In genomic region chr9:26998669-26999460, GRCm38 (mm10) we compare ENCODE assay signal across 8 mouse cellular contexts. TPM values are rescaled to one million over a fixed set of nuclear protein-coding genes. Genes with fewer than 3 reads are reported as not detected.
A peak's percentile ranks its signal among the peaks of the same experiment; 100 is the strongest.
DNase-seq lines count a peak whose midpoint lies in the region; ATAC-seq lines count a peak whose summit lies in the region.

No protein-coding gene starts in this region.

- H3K9me3 ChIP-seq in neural tube, embryonic 11.5 days (ENCODE audit: control insufficient read depth, low read length) = no peaks in the 10 kb centered on the region
- H3K9me3 ChIP-seq in intestine, embryonic 14.5 days (ENCODE audit: control insufficient read depth, low read length) = no peaks in the 10 kb centered on the region

- peak overlapping the region; percentile 66 for H3K4me3 ChIP-seq in neural tube, embryonic 11.5 days (ENCODE audit: low read depth, low read length)
- peak overlapping the region; percentile 68 for H3K4me3 ChIP-seq in intestine, embryonic 14.5 days (ENCODE audit: low read depth, low read length)

- peak overlapping the region; percentile 78 for H3K4me2 ChIP-seq in neural tube, embryonic 11.5 days (ENCODE audit: low read depth)
- H3K4me2 ChIP-seq in intestine, embryonic 14.5 days (ENCODE audit: low read length) = peak overlapping the region; percentile 60

- no peak overlapping the region for H3K27ac ChIP-seq in neural tube, embryonic 11.5 days (ENCODE audit: low read depth, low read length)
- H3K27ac ChIP-seq in intestine, embryonic 14.5 days (ENCODE audit: low read depth) = peak overlapping the region; percentile 55; the same call in 1 of the 2 replicates

- DNase-seq in cerebellum, adult 9-10 months = no peak
- no peak for DNase-seq in neural tube, embryonic 11.5 days (ENCODE audit: low spot score)
- DNase-seq in neural tube, embryonic 10.5 days (ENCODE audit: extremely low spot score, low spot score) = no peak
- DNase-seq in intestine, embryonic 14.5 days (ENCODE audit: low spot score) = no peak
- DNase-seq in T-cell, adult 2 months (ENCODE audit: low spot score) = no peak
- DNase-seq in thymus, postnatal 4 days = no peak

- H3K4me1 ChIP-seq in neural tube, embryonic 11.5 days (ENCODE audit: control insufficient read depth, insufficient read depth, low read length) = peaks cover 5% of the 10 kb centered on the region; the same call in 1 of the 2 replicates
- peaks cover 20% of the 10 kb centered on the region for H3K4me1 ChIP-seq in intestine, embryonic 14.5 days (replicated peaks; ENCODE audit: control insufficient read depth, insufficient read depth, low read length)

- H3K9ac ChIP-seq in neural tube, embryonic 11.5 days (ENCODE audit: low read length) = peak overlapping the region; percentile 77
- H3K9ac ChIP-seq in intestine, embryonic 14.5 days (ENCODE audit: low read length) = peak overlapping the region; percentile 81

- peak; percentile 36; the same call in 1 of the 2 replicates for ATAC-seq in cerebellum, adult (ENCODE audit: insufficient number of reproducible peaks, low FRiP score, low TSS enrichment)
- ATAC-seq in neural tube, embryonic 11.5 days (ENCODE audit: insufficient read depth, low FRiP score, low TSS enrichment) = peak; percentile 63
- peak; percentile 60 for ATAC-seq in intestine, embryonic 14.5 days (replicated peaks; ENCODE audit: low FRiP score, low TSS enrichment, low read depth)
- peak; percentile 3; the same call in 1 of the 2 replicates for ATAC-seq in monocyte, adult 5-6 weeks (replicated peaks; ENCODE audit: insufficient number of reproducible peaks, low FRiP score, low TSS enrichment, poor library complexity, severe bottlenecking)

- no peaks in the 10 kb centered on the region for H3K27me3 ChIP-seq in neural tube, embryonic 11.5 days (ENCODE audit: control insufficient read depth, insufficient read depth, low read length)
- no peaks in the 10 kb centered on the region for H3K27me3 ChIP-seq in intestine, embryonic 14.5 days (replicated peaks; ENCODE audit: control insufficient read depth, insufficient read depth, low read length)

- H3K36me3 ChIP-seq in neural tube, embryonic 11.5 days (ENCODE audit: control insufficient read depth, insufficient read depth, low read length) = no peaks in the 10 kb centered on the region
- H3K36me3 ChIP-seq in intestine, embryonic 14.5 days (ENCODE audit: control insufficient read depth, insufficient read depth, low read length) = peaks cover 12% of the 10 kb centered on the region

- WGBS in neural tube, embryonic 11.5 days = 4% methylated on average over 29 of the region's 29 CpGs
- WGBS in intestine, embryonic 14.5 days = 1% methylated on average over 29 of the region's 29 CpGs

RNA-seq across cellular contexts. Expression of gene Acad8, which starts 0.5 kb away (rescaled TPM):
- 35.8 and 40.8 TPM in 2 replicates for polyA plus RNA-seq in neural tube, embryonic 11.5 days (2014; fragmentation: Nextera tagmentation; extraction: Ambion mirVana)
- polyA plus RNA-seq in intestine, embryonic 14.5 days (2014; fragmentation: Nextera tagmentation; extraction: Ambion mirVana) = 33.3 and 35.9 TPM in 2 replicates
- total RNA-seq in monocyte, adult 5-6 weeks (2017) = 14.9 to 24.0 TPM (median 22.7 TPM) in 3 replicates

RNA-seq across cellular contexts. Expression of gene Thyn1, which starts 0.6 kb away (rescaled TPM):
- 139 and 146 TPM in 2 replicates for polyA plus RNA-seq in neural tube, embryonic 11.5 days (2014; fragmentation: Nextera tagmentation; extraction: Ambion mirVana)
- polyA plus RNA-seq in intestine, embryonic 14.5 days (2014; fragmentation: Nextera tagmentation; extraction: Ambion mirVana) = 167 and 170 TPM in 2 replicates
- total RNA-seq in monocyte, adult 5-6 weeks (2017) = 7.9 to 23.6 TPM (median 17.4 TPM) in 3 replicates

RNA-seq across cellular contexts. Expression of gene Vps26b, which starts 31.0 kb away (rescaled TPM):
- polyA plus RNA-seq in neural tube, embryonic 11.5 days (2014; fragmentation: Nextera tagmentation; extraction: Ambion mirVana) = 62.6 and 63.5 TPM in 2 replicates
- 35.9 and 36.4 TPM in 2 replicates for polyA plus RNA-seq in intestine, embryonic 14.5 days (2014; fragmentation: Nextera tagmentation; extraction: Ambion mirVana)
- 29.7 to 54.2 TPM (median 35.5 TPM) in 3 replicates for total RNA-seq in monocyte, adult 5-6 weeks (2017)

RNA-seq across cellular contexts. Expression of gene Ncapd3, which starts 31.1 kb away (rescaled TPM):
- polyA plus RNA-seq in neural tube, embryonic 11.5 days (2014; fragmentation: Nextera tagmentation; extraction: Ambion mirVana) = 36.8 and 42.4 TPM in 2 replicates
- polyA plus RNA-seq in intestine, embryonic 14.5 days (2014; fragmentation: Nextera tagmentation; extraction: Ambion mirVana) = 32.7 and 36.4 TPM in 2 replicates
- total RNA-seq in monocyte, adult 5-6 weeks (2017) = 17.1 to 33.8 TPM (median 20.8 TPM) in 3 replicates

Comparison
In these comparisons a context has a peak if more than half of its experiments do, and no peak if none do; other contexts are left out.
1. ATAC-seq: peak in every context shown above with its lines; median percentile 63 in neural tube, embryonic 11.5 days; 60 in intestine, embryonic 14.5 days; 36 in cerebellum, adult; 3 in monocyte, adult 5-6 weeks.